Mouse (Mus musculus) MEL (cell line): ENCODE data around the gene Nid1.
"Not testable (repeated sequence)": the region's sequence is repeated elsewhere in the genome, so short reads cannot be mapped to it uniquely, and the experiment has no call there.

Experiments used
- POLR2A ChIP-seq, 2 experiments: IDR thresholded peaks; 2 replicates each; pipeline ENCODE4 v1.6.1; 2011 to 2012; ENCODE audit warnings: low read length in 2 of 2, mild to moderate bottlenecking in 2 of 2, control low read depth in 1 of 2, improper control_type of control experiment in 1 of 2, low read depth in 1 of 2, moderate library complexity in 1 of 2; ENCODE audit not compliant: control insufficient read depth in 1 of 2, insufficient read depth in 1 of 2, poor library complexity in 1 of 2
- SIN3A ChIP-seq: IDR thresholded peaks from 2 replicates; pipeline ENCODE4 v1.6.1; 2012; ENCODE audit warnings: low read length, improper control_type of control experiment, inconsistent platforms
- TBP ChIP-seq: IDR thresholded peaks from 2 replicates; pipeline ENCODE4 v1.8.0; 2011; ENCODE audit warnings: low read depth, low read length, improper control_type of control experiment

DNA sequence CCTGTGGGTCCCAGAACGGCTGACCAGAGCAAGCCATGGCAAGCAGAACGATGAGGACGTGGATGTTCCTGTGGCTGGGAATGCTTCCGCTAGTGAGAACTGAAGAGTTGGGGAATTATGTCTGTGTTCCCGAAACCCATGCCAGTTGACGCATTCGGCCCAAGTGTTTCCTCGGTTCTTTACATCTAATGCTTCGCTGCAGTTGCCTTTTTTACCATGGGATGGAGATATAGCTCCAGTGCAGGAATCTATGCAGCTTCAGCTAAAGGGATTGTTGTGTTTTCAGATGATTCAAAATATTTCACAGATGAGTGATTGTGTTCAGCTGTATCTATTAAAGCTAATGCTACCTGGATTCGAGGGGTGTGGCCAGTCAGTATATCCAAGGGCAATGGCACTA, 105.7 kb downstream of the Nid1 start:
- TF ChIP-seq POLR2A (IDR thresholded peaks at IDR 0.05; ENCODE audit: control insufficient read depth in 1 of 2, insufficient read depth in 1 of 2, low read depth in 1 of 2, low read length in 2 of 2, poor library complexity in 1 of 2); SIN3A; TBP: not testable (repeated sequence)
